ENCODE assay signal across 21 mouse cellular contexts in genomic region chr7:113904348-113904895, GRCm38 (mm10).
A peak's percentile ranks its signal among the peaks of the same experiment; 100 is the strongest.
DNase-seq lines count a peak whose midpoint lies in the region; ATAC-seq lines count a peak whose summit lies in the region.
"Had no signal": no experiment of that assay in that cellular context is flagged by ENCODE, and none has a peak within 500 bp of the region (broad histone marks: within the 10 kb centered on the region; RNA-seq: fewer than 3 reads in every experiment).

No protein-coding gene starts in this region.

- no peaks in the 10 kb centered on the region for H3K36me3 ChIP-seq in heart, embryonic 13.5 days
- no peaks in the 10 kb centered on the region for H3K36me3 ChIP-seq in midbrain, embryonic 13.5 days
- H3K36me3 ChIP-seq: embryonic facial prominence, embryonic 15.5 days; forebrain, embryonic 10.5 days; forebrain, embryonic 15.5 days; hindbrain, embryonic 15.5 days had no signal

- H3K27me3 ChIP-seq in heart, embryonic 13.5 days (replicated peaks) = no peaks in the 10 kb centered on the region
- H3K27me3 ChIP-seq in midbrain, embryonic 13.5 days = no peaks in the 10 kb centered on the region
- H3K27me3 ChIP-seq: embryonic facial prominence, embryonic 15.5 days; hindbrain, embryonic 15.5 days had no signal

- DNase-seq in heart, postnatal 36 days = no peak
- peak; percentile 21 for DNase-seq in retina, postnatal 1 day
- DNase-seq in retina, embryonic 14.5 days (ENCODE audit: low spot score) = no peak
- no peak for DNase-seq in T-cell, adult 2 months (ENCODE audit: low spot score)
- DNase-seq in urinary bladder, postnatal 14 days (ENCODE audit: low spot score) = no peak
- DNase-seq: adrenal gland, adult 8-10 months; adrenal gland, postnatal 36 days; cerebellum, adult 11 months; cerebellum, adult 8-10 months; cerebellum, postnatal 14 days; embryo, embryonic 11 days; gastrocnemius, postnatal 36 days; heart, adult 18-20 months; heart, postnatal 10 days had no signal

- no peak overlapping the region for H3K4me3 ChIP-seq in heart, embryonic 13.5 days
- no peak overlapping the region for H3K4me3 ChIP-seq in midbrain, embryonic 13.5 days (replicated peaks)
- H3K4me3 ChIP-seq: embryonic facial prominence, embryonic 15.5 days; erythroblast, embryonic 14.5 days; forebrain, embryonic 10.5 days; forebrain, embryonic 15.5 days; hindbrain, embryonic 15.5 days had no signal

- 87% methylated on average over 7 of the region's 7 CpGs for WGBS in heart, embryonic 13.5 days
- 24% methylated on average over 7 of the region's 7 CpGs for WGBS in midbrain, embryonic 13.5 days

- H3K9me3 ChIP-seq in heart, embryonic 13.5 days = no peaks in the 10 kb centered on the region
- no peaks in the 10 kb centered on the region for H3K9me3 ChIP-seq in midbrain, embryonic 13.5 days
- H3K9me3 ChIP-seq: embryonic facial prominence, embryonic 15.5 days; forebrain, embryonic 10.5 days; forebrain, embryonic 15.5 days had no signal

- H3K9ac ChIP-seq in heart, embryonic 13.5 days = no peak overlapping the region
- no peak overlapping the region for H3K9ac ChIP-seq in midbrain, embryonic 13.5 days (replicated peaks)
- H3K9ac ChIP-seq: embryonic facial prominence, embryonic 15.5 days; forebrain, embryonic 15.5 days; hindbrain, embryonic 15.5 days had no signal

- H3K4me2 ChIP-seq in heart, embryonic 13.5 days = no peak overlapping the region
- no peak overlapping the region for H3K4me2 ChIP-seq in midbrain, embryonic 13.5 days (replicated peaks)
- H3K4me2 ChIP-seq: embryonic facial prominence, embryonic 15.5 days; forebrain, embryonic 15.5 days; hindbrain, embryonic 15.5 days had no signal

- peaks cover 23% of the 10 kb centered on the region for H3K4me1 ChIP-seq in heart, embryonic 13.5 days
- H3K4me1 ChIP-seq in midbrain, embryonic 13.5 days (replicated peaks) = peaks cover 28% of the 10 kb centered on the region

- no peak for ATAC-seq in heart, embryonic 13.5 days (ENCODE audit: extremely low read depth, insufficient number of reproducible peaks, low FRiP score, low TSS enrichment)
- ATAC-seq in midbrain, embryonic 13.5 days = peak; percentile 60
- ATAC-seq: forebrain, embryonic 15.5 days had no signal

- intact Hi-C loops in heart, postnatal 36 days (cut with DNase I) = loop anchor here (5.0 kb wide), 1 partner anchor 137 kb away; the partner anchor contains the start of gene Spon1

- peak overlapping the region; percentile 28 for H3K27ac ChIP-seq in heart, embryonic 13.5 days (replicated peaks)
- H3K27ac ChIP-seq in midbrain, embryonic 13.5 days = peak overlapping the region; percentile 35; the same call in 1 of the 2 replicates
- H3K27ac ChIP-seq: embryonic facial prominence, embryonic 15.5 days; forebrain, embryonic 10.5 days; forebrain, embryonic 15.5 days; hindbrain, embryonic 15.5 days had no signal
